In genomic region chr12:55432920-55433284, GRCm38 (mm10) we compare ENCODE assay signal across 22 mouse cellular contexts. TPM values are rescaled to one million over a fixed set of nuclear protein-coding genes. Genes with fewer than 3 reads are reported as not detected.
A peak's percentile ranks its signal among the peaks of the same experiment; 100 is the strongest.
DNase-seq lines count a peak whose midpoint lies in the region; ATAC-seq and TF ChIP-seq lines count a peak whose summit lies in the region.
"Had no signal": no experiment of that assay in that cellular context is flagged by ENCODE, and none has a peak within 500 bp of the region (broad histone marks: within the 10 kb centered on the region; RNA-seq: fewer than 3 reads in every experiment).

No protein-coding gene starts in this region.

- no peak for ATAC-seq in embryonic facial prominence, embryonic 15.5 days (ENCODE audit: insufficient number of reproducible peaks, low FRiP score, low TSS enrichment, low read depth)
- ATAC-seq: forebrain, embryonic 16.5 days; hindbrain, postnatal 0 days had no signal

- H3K36me3 ChIP-seq in embryonic facial prominence, embryonic 15.5 days: no peaks in the 10 kb centered on the region
- H3K36me3 ChIP-seq in embryonic facial prominence, embryonic 10.5 days (replicated peaks): no peaks in the 10 kb centered on the region
- no peaks in the 10 kb centered on the region for H3K36me3 ChIP-seq in testis, adult 2 months (ENCODE audit: control insufficient read depth, insufficient read depth, low read length)
- H3K36me3 ChIP-seq: embryonic facial prominence, embryonic 12.5 days; forebrain, embryonic 12.5 days; heart, embryonic 10.5 days; hindbrain, embryonic 13.5 days had no signal

- no peak overlapping the region for H3K4me3 ChIP-seq in embryonic facial prominence, embryonic 15.5 days (replicated peaks)
- H3K4me3 ChIP-seq in embryonic facial prominence, embryonic 10.5 days: no peak overlapping the region
- H3K4me3 ChIP-seq in testis, adult 2 months (ENCODE audit: control insufficient read depth, low read depth, low read length): no peak overlapping the region; the same call in 1 of the 2 replicates
- H3K4me3 ChIP-seq: embryonic facial prominence, embryonic 12.5 days; forebrain, embryonic 12.5 days; heart, embryonic 10.5 days; hindbrain, embryonic 13.5 days had no signal

- H3K9ac ChIP-seq in embryonic facial prominence, embryonic 15.5 days: no peak overlapping the region
- H3K9ac ChIP-seq: embryonic facial prominence, embryonic 12.5 days; forebrain, embryonic 12.5 days; hindbrain, embryonic 13.5 days had no signal

- H3K4me2 ChIP-seq in embryonic facial prominence, embryonic 15.5 days (replicated peaks): no peak overlapping the region
- H3K4me2 ChIP-seq: embryonic facial prominence, embryonic 12.5 days; forebrain, embryonic 12.5 days; hindbrain, embryonic 13.5 days had no signal

- intact Hi-C loops in heart, postnatal 25 days (cut with DNase I): no loop called here

- no peak for DNase-seq in embryonic facial prominence, embryonic 10.5 days (ENCODE audit: low spot score)
- no peak for DNase-seq in testis, postnatal 10 days (ENCODE audit: low spot score)
- DNase-seq in ZHBTc4 (ENCODE audit: low read depth, low spot score): peak; percentile 76
- DNase-seq in cerebellum, postnatal 25 days: no peak
- DNase-seq in heart, postnatal 25 days (ENCODE audit: low spot score): no peak
- DNase-seq: adrenal gland, adult 2 months; adrenal gland, postnatal 25 days; B cell, adult 2 months; cerebellum, adult 2 months; cerebellum, postnatal 10 days; embryo, embryonic 11 days; gastrocnemius, postnatal 10 days; heart, adult 18-20 months; heart, postnatal 10 days had no signal

- H3K27me3 ChIP-seq in embryonic facial prominence, embryonic 15.5 days: no peaks in the 10 kb centered on the region
- no peaks in the 10 kb centered on the region for H3K27me3 ChIP-seq in embryonic facial prominence, embryonic 10.5 days (replicated peaks; ENCODE audit: low read depth, poor library complexity, severe bottlenecking)
- H3K27me3 ChIP-seq in testis, adult 2 months (ENCODE audit: control insufficient read depth, insufficient read depth, low read length): no peaks in the 10 kb centered on the region
- H3K27me3 ChIP-seq: embryonic facial prominence, embryonic 12.5 days; forebrain, embryonic 12.5 days; hindbrain, embryonic 13.5 days had no signal

- H3K9me3 ChIP-seq in embryonic facial prominence, embryonic 15.5 days (replicated peaks): no peaks in the 10 kb centered on the region
- no peaks in the 10 kb centered on the region for H3K9me3 ChIP-seq in embryonic facial prominence, embryonic 10.5 days
- H3K9me3 ChIP-seq: embryonic facial prominence, embryonic 12.5 days; forebrain, embryonic 12.5 days; heart, embryonic 10.5 days; hindbrain, embryonic 13.5 days had no signal

- no peak for TF ChIP-seq POLR2A in testis, adult 2 months (IDR thresholded peaks at IDR 0.05; ENCODE audit: control insufficient read depth, low read depth, low read length)

- peak; percentile 33; the same call in 1 of the 2 replicates for TF ChIP-seq CTCF in testis, adult 2 months (IDR thresholded peaks at IDR 0.05; ENCODE audit: control insufficient read depth, insufficient read depth, insufficient replicate concordance, low read depth, low read length)

- H3K27ac ChIP-seq in embryonic facial prominence, embryonic 15.5 days (replicated peaks): 0 out of 2 replicates have a peak overlapping the region, but pooled peaks have one; percentile 65
- H3K27ac ChIP-seq in embryonic facial prominence, embryonic 10.5 days (replicated peaks): no peak overlapping the region
- H3K27ac ChIP-seq in testis, adult 2 months (ENCODE audit: control insufficient read depth, insufficient read depth, low read depth, low read length): no peak overlapping the region
- H3K27ac ChIP-seq: embryonic facial prominence, embryonic 12.5 days; forebrain, embryonic 12.5 days; heart, embryonic 10.5 days; hindbrain, embryonic 13.5 days; hindbrain, postnatal 0 days had no signal

- 91% methylated on average over 8 of the region's 8 CpGs for WGBS in embryonic facial prominence, embryonic 15.5 days
- 94% methylated on average over 8 of the region's 8 CpGs for WGBS in embryonic facial prominence, embryonic 10.5 days

- peaks cover 12% of the 10 kb centered on the region for H3K4me1 ChIP-seq in embryonic facial prominence, embryonic 15.5 days
- H3K4me1 ChIP-seq in embryonic facial prominence, embryonic 10.5 days: peaks cover 21% of the 10 kb centered on the region
- peaks cover 6% of the 10 kb centered on the region for H3K4me1 ChIP-seq in testis, adult 2 months (ENCODE audit: control insufficient read depth, insufficient read depth, low read length)

RNA-seq across cellular contexts. Expression of gene Psma6, which starts 48.9 kb away (rescaled TPM):
- 379 and 380 TPM in 2 replicates for polyA plus RNA-seq in embryonic facial prominence, embryonic 15.5 days (2015; fragmentation: Nextera tagmentation; extraction: Ambion mirVana)
- polyA plus RNA-seq in embryonic facial prominence, embryonic 10.5 days (2016; fragmentation: Nextera tagmentation; extraction: Ambion mirVana): 510 and 513 TPM in 2 replicates
- 448 and 538 TPM in 2 replicates for polyA plus RNA-seq in testis, adult 2 months (2012; rRNA removed)
- total RNA-seq in heart, postnatal 25 days (2021): 100 to 1,000 TPM; 150 to 157 TPM

RNA-seq across cellular contexts. Expression of gene Nfkbia, which starts 59.5 kb away (rescaled TPM):
- polyA plus RNA-seq in embryonic facial prominence, embryonic 15.5 days (2015; fragmentation: Nextera tagmentation; extraction: Ambion mirVana): 144 and 152 TPM in 2 replicates
- polyA plus RNA-seq in embryonic facial prominence, embryonic 10.5 days (2016; fragmentation: Nextera tagmentation; extraction: Ambion mirVana): 44.6 and 55.2 TPM in 2 replicates
- polyA plus RNA-seq in testis, adult 2 months (2012; rRNA removed): 24.4 and 31.2 TPM in 2 replicates
- total RNA-seq in heart, postnatal 25 days (2021): 10 to 100 TPM; 40.8 to 42.7 TPM
